Mouse (Mus musculus) layer of hippocampus, postnatal 14 days (tissue): ENCODE measurements around the gene Gabra4. TPM values are rescaled to one million over a fixed set of nuclear protein-coding genes. Genes with fewer than 3 reads are reported as not detected.

ENCODE experiments used
- DNase-seq, 2 experiments: peaks; one replicate each; pipeline ENCODE4 v3.0.0; 2021 to 2022; ENCODE audit warnings: low spot score in 2 of 2, mixed read lengths in 1 of 2
- long read RNA-seq, 2 experiments: library from polyadenylated mRNA; stranded (forward); transcript quantifications; one replicate each; pipeline ENCODE4 v2.0.0; 2021
- total RNA-seq, 2 experiments: library from RNA; stranded (reverse); gene quantifications; 2 replicates each; pipeline ENCODE4 v1.2.3; 2021

Gabra4 gene
- total RNA-seq, result 10 to 100 TPM; 59.2 to 63.5 TPM
- long read RNA-seq, experiment 1, full-length matches to known transcripts, result 7 of 9 reads
- long read RNA-seq, experiment 1, partial matches to known transcripts, result 0 of 9 reads
- long read RNA-seq, experiment 1, other reads (novel, unspliced or antisense), result 2 of 9 reads
- long read RNA-seq, experiment 2, full-length matches to known transcripts, result 9 of 10 reads
- long read RNA-seq, experiment 2, partial matches to known transcripts, result 0 of 10 reads
- long read RNA-seq, experiment 2, other reads (novel, unspliced or antisense), result 1 of 10 reads

DNA sequence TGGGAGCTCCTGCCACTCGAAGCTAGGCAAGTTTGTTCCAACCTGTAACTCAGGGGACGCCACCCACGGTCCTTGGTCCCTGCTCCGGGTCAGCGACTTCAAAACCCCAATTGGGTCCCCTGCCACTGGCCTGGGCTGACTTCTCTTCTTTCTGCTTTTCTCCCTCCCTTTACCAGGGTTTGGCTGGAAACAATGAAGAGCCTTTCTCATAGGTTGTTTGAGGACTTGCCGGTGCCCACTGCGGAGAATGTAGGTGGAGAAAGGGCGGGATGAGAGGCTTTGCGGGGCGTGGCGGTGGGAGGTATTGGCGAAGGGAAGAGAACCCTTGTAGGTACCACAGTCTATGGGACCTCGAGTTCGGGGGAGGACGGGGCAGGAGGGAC lies at the start of gene Gabra4:
Gene Gabra4, minus strand, starts transcription at position 194 of the 383 bp plus-strand sequence.
- peak in 1 of 2 experiments; percentile 46 for DNase-seq

DNA sequence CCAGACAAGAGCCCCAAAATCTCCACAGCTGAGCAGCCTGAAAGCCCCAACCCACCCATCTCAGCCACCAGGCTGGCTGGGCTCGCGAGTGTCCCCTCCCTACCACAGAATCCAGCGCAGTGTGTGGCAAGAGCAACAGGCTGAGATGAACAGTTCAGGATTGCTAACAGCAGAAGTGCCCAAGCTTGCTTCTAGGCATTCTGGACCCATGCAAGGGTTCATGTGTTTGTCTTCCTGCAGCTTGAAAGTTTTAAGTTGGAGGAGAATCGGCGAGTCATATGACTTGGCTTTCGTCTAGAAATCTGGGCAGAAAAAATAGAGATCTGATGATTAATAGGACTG lies 43.1 kb upstream of the Gabra4 start:
- no peak for DNase-seq

DNA sequence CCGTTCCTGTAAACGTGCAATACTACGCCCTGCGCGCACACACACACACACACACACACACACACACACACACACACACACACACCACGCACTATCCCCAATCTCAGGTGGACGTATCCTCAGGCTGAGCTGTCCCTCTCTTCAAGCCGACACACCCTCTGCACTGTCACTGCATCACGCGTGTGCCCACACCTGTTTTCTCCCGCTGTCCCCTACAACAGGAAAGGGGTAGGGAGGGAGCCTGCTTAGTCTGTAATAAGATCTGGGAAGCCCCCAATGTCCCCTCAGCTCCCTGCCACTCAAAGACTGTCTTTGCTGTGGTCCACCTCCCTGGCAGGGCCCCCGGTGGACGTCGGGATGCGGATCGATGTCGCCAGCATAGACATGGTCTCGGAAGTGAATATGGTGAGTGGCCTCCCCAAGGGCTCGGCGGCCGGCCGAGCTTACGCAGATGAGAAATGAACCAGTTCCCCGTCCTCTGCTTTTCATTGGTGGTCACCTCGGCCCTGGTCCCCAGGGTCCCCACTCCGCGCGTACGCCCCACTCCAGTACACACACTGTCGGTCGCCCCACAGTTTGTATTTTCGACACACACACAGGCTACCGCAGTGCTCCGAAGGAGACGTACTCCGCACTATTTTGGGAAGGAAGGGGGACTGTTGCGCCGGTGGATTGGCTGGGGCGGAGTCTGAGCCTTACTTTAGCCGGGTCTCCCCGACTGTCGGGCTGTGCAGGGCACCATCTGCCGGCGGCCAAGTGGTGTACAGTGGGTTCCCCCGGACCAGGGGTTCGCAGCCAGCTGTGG lies 42.6 kb upstream of the Gabra4 start:
- DNase-seq, result peak; percentile 68 to 77

DNA sequence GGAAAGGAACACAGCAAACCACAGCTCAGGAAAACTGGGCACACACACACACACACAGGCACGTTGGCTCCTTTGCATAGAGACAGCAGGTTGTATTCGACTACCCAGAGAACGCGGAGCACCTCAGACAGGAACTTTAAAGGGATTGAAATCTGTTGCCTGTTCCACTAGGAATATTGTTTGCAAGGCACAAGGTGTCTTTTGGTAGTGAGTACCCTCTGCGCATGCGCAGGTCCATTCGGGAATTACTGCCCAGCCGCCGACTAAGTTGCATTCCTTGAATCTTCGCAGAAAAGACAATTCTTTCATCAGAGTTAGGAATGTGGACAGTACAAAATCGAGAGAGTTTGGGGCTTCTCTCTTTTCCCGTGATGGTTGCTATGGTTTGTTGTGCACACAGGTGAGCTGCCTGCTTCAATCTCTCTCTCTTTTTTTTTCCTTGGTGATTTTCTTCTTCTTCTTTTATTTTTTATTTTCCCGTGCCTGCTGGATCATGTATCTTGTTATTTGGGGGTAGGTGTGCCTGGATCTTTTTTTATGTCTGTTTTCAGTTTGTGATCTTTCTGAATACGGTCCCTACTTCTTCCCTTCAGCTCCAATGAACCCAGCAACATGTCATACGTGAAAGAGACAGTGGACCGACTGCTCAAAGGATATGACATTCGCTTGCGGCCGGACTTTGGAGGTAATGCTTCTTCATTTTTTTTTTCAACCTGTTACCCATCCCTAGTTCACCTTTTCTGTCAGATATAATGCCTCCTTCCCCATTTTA lies 41.8 kb upstream of the Gabra4 start:
- DNase-seq, result peak; percentile 75 to 85

- peak; percentile 22 to 46 for DNase-seq
Observed at GRCm38 (mm10) chr5:71665593-71665992, 7.5 kb upstream of the Gabra4 start.

DNA sequence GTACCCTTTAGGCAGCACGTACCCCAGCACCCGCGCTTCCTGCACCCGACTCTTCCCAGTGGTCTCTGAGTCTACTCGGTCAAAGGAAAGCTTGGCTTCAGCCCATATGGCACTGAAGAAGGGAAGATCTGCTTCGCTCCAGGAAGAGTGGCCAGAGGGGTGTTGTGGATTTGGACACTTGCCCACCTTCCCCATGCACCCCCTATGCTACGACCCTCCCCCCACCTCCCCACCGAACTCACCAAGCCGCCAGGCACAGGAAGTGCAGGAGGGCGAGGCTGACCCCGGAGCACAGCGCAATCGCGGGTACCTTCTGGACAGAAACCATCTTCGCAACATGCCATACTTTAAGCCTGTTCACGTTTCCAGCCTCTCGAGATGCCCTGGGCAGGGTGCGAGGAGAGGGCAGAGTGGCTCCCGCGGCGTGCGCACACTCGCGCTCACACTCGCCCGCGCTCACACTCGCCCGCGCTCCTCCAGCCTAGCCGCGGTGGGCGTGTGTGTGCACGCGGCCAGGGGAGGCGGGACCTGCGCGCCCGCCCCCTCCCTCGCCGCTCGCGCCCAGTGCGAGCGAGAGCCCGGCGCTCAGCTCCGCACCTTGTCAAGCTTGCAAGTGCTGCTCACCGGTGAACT lies 510 bp downstream of the Gabra4 start, which contains the start of gene Gabrb1:
Gene Gabrb1, plus strand, starts transcription at position 632 of the 633 bp plus-strand sequence.
- peak; percentile 20 to 42 for DNase-seq

- DNase-seq, result peak; percentile 14 to 38
Observed at GRCm38 (mm10) chr5:71656771-71657170, 1.3 kb downstream of the Gabra4 start.

GRCm38 (mm10) chr5:71654056-71654455 lies 4.1 kb downstream of the Gabra4 start:
- DNase-seq, result no peak

GRCm38 (mm10) chr5:71648108-71648507 lies 10.0 kb downstream of the Gabra4 start:
- no peak for DNase-seq

- peak in 1 of 2 experiments; percentile 40 for DNase-seq
Observed at GRCm38 (mm10) chr5:71639804-71640203, 18.3 kb downstream of the Gabra4 start.

GRCm38 (mm10) chr5:71627820-71628219 lies 30.3 kb downstream of the Gabra4 start:
- peak in 1 of 2 experiments; percentile 26 for DNase-seq

DNA sequence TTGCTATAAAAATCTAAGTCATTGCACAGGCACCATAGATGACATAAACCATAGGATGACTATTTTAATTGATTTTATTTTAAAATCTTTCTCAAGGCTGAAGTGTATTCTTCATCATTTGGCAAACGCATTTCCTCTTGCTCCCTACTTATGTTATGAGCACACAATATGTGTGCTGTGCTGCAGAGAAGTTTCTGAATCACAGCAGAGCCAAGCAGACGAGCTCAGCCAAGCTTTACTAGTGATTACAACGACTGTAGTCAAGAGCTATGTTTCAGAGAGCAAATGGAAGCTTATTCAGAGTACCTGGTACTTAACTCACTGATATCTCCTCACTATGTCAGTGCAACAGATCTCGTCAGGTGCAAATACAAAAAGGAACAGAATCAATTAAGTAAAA lies 41.4 kb downstream of the Gabra4 start:
- no peak for DNase-seq

GRCm38 (mm10) chr5:71614311-71614710 lies 43.8 kb downstream of the Gabra4 start:
- DNase-seq, result no peak

- DNase-seq, result no peak
Observed at GRCm38 (mm10) chr5:71608735-71609134, 49.4 kb downstream of the Gabra4 start.

DNA sequence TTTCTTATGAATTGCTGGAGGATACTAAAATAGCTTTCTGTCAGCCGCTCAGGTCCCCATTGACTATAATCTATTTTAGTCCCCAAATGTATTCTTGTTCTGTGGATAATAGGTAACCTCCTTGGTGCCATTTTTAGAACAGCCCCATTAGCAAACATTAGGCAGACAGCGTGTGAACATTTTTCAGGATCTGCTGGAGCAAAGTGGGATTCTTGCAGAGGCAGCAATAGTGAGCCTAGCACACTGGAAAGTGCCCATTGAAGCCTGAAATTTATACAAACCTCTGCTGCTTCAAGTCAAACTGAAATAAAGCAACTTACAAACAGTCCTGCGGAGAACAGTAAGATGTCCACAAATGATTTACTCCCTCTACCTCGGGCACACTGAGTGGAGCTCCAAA lies 51.2 kb downstream of the Gabra4 start:
- DNase-seq, result no peak

GRCm38 (mm10) chr5:71604128-71604690 lies 53.9 kb downstream of the Gabra4 start:
- peak; percentile 22 to 51 for DNase-seq

- no peak for DNase-seq
Observed at GRCm38 (mm10) chr5:71595321-71595720, 62.8 kb downstream of the Gabra4 start.

DNA sequence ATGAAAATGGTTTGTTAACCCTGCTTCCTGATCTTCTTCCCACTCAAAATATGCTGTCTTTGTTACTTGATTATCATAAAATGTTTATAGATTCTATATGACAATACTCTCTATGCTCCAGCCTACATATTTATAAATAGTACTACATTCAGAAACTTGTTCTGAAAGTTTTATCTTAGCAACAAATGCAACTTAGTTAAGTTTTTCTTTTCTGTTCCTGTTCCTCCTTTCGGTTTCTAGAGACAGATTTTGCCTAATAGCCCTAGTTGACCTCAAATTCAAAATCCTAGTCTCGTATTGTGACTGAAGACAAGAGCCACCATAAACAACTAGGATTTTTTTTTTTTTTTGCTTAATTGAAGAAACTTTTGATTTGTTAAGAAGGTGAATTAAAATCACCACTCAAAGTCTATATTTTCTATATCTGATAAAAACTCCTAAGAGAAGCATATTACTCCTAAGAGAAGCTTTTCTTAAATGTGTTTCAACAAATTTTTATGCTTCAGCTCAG lies 64.3 kb downstream of the Gabra4 start:
- no peak for DNase-seq

- peak; percentile 9 to 34 for DNase-seq
Observed at GRCm38 (mm10) chr5:71571646-71572237, 86.4 kb downstream of the Gabra4 start.

DNA sequence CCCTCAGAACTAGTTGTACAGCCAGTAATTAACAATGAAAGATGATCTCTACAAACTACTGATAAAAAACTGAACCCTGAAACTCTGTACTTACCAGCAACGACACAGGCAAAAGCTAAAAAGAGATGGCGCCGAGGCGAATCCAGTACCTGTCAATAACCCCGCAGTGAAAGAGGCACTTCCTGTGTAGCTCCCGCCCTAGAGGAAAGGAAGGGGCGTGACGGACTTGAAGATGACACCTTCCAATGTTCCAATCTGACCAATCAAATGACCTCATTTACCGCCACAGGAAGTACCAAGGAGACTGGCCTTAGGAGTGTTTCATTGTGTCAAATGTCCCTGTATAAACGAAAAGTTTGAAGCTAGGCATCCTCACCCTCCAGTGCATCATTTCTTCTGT lies 110.0 kb downstream of the Gabra4 start, which contains the start of gene Cox7b2:
Gene Cox7b2, minus strand, starts transcription at position 127 of the 400 bp plus-strand sequence.
- no peak for DNase-seq
